Mouse (Mus musculus) ES-E14 (cell line): ENCODE data around the gene Pdlim7. TPM values are rescaled to one million over a fixed set of nuclear protein-coding genes. Genes with fewer than 3 reads are reported as not detected.

Experiments used
- DNase-seq: peaks from one replicate; pipeline ENCODE4 v3.0.0-alpha.2; 2013; ENCODE audit warnings: low read depth, low spot score
- H3K27ac ChIP-seq: 2 replicates; pipeline ENCODE4 v1.5.1; 2012; ENCODE audit warnings: low read depth, mild to moderate bottlenecking, low read length, moderate library complexity, mixed read lengths; ENCODE audit not compliant: poor library complexity, insufficient read depth, severe bottlenecking
- H3K36me3 ChIP-seq: 2 replicates; pipeline ENCODE4 v1.6.1; 2012; ENCODE audit warnings: mild to moderate bottlenecking, low read length, moderate library complexity, mixed read lengths; ENCODE audit not compliant: control insufficient read depth, poor library complexity, insufficient read depth, severe bottlenecking
- H3K4me1 ChIP-seq, 2 experiments: fragments of 150-350 bp in 1 of 2; sonication (generic) in 1 of 2; 2 replicates each; pipeline ENCODE4 v1.6.1; 2012; ENCODE audit warnings: low read length in 2 of 2, mild to moderate bottlenecking in 1 of 2, mixed read lengths in 1 of 2; ENCODE audit not compliant: control insufficient read depth in 2 of 2, insufficient read depth in 2 of 2, poor library complexity in 1 of 2
- H3K4me3 ChIP-seq, 2 experiments: fragments of 150-350 bp in 1 of 2; sonication (generic) in 1 of 2; 2 replicates each; pipeline ENCODE4 v1.5.1; 2012; ENCODE audit warnings: low read length in 2 of 2, low read depth in 1 of 2, mild to moderate bottlenecking in 1 of 2, mixed read lengths in 1 of 2; ENCODE audit not compliant: insufficient read depth in 1 of 2, poor library complexity in 1 of 2, severe bottlenecking in 1 of 2
- H3K9ac ChIP-seq: 2 replicates; pipeline ENCODE4 v1.6.1; 2012; ENCODE audit warnings: low read depth, mild to moderate bottlenecking, low read length, mixed read lengths; ENCODE audit not compliant: poor library complexity, insufficient read depth, severe bottlenecking
- H3K9me3 ChIP-seq: fragments of 150-350 bp; sonication (generic); 2 replicates; pipeline ENCODE4 v1.6.1; 2012; ENCODE audit warnings: low read depth, mild to moderate bottlenecking, low read length; ENCODE audit not compliant: control insufficient read depth, insufficient read depth
- CHD2 ChIP-seq: IDR thresholded peaks from 2 replicates; pipeline ENCODE4 v1.6.1; 2014; ENCODE audit warnings: mild to moderate bottlenecking, low read depth, low read length, inconsistent platforms
- HCFC1 ChIP-seq: IDR thresholded peaks from 2 replicates; pipeline ENCODE4 v1.6.1; 2012; ENCODE audit warnings: low read length, inconsistent platforms, borderline replicate concordance; ENCODE audit not compliant: insufficient read depth
- MAFK ChIP-seq: IDR thresholded peaks from 2 replicates; pipeline ENCODE4 v1.6.1; 2014; ENCODE audit warnings: mild to moderate bottlenecking, low read depth, low read length, inconsistent platforms; ENCODE audit not compliant: insufficient read depth
- ZC3H11A ChIP-seq: IDR thresholded peaks from 2 replicates; pipeline ENCODE4 v1.6.1; 2012; ENCODE audit warnings: low read depth, mild to moderate bottlenecking, inconsistent platforms, low read length, borderline replicate concordance
- ZNF384 ChIP-seq: IDR thresholded peaks from 2 replicates; pipeline ENCODE4 v1.6.1; 2012; ENCODE audit warnings: low read depth, low read length, inconsistent platforms
- in situ Hi-C, 2 experiments: fragments of 600-800 bp; cut with MboI; formaldehyde crosslinking; loops; one replicate each; pipeline ENCODE4 v1.15.1; 2025; ENCODE audit warnings: low sequenced_read_pairs in 2 of 2, inconsistent platforms in 1 of 2; ENCODE audit not compliant: unreplicated experiment in 2 of 2
- total RNA-seq: library from RNA; depleted of rRNA; stranded (reverse); fragments of 300-350 nt; gene quantifications from 2 replicates; pipeline ENCODE4 v1.2.3, GENCODE M21; 2012

Pdlim7 gene
- total RNA-seq, 1 experiment: 58.2 TPM

GRCm38 (mm10) chr13:55547916-55548315 is 34.4 kb upstream of the Pdlim7 start:
- H3K9me3 ChIP-seq: no peaks in the 10 kb centered on the region
- no peak overlapping the region for H3K27ac ChIP-seq
- no peak overlapping the region for H3K9ac ChIP-seq
- H3K4me3 ChIP-seq: no peak overlapping the region
- H3K4me1 ChIP-seq: peaks cover 2% of the 10 kb centered on the region in 2 experiments; a peak in 1 of 4 replicates
- in situ Hi-C loops: no loop called here
- peaks cover 28% of the 10 kb centered on the region for H3K36me3 ChIP-seq
- TF ChIP-seq CHD2 (no peak), MAFK (no peak), ZNF384 (no peak), HCFC1 (no peak), ZC3H11A (no peak)
- DNase-seq: no peak

GRCm38 (mm10) chr13:55544792-55545191 is 31.3 kb upstream of the Pdlim7 start:
- TF ChIP-seq HCFC1: no peak
- TF ChIP-seq ZC3H11A: no peak
- no peak for TF ChIP-seq MAFK
- TF ChIP-seq CHD2: no peak
- no peak for TF ChIP-seq ZNF384
- no peaks in the 10 kb centered on the region for H3K9me3 ChIP-seq
- peaks cover 0 to 2% of the 10 kb centered on the region in 2 experiments; a peak in 1 of 4 replicates for H3K4me1 ChIP-seq
- H3K36me3 ChIP-seq: peaks cover 41% of the 10 kb centered on the region
- H3K4me3 ChIP-seq: no peak overlapping the region
- DNase-seq: no peak
- no peak overlapping the region for H3K9ac ChIP-seq
- H3K27ac ChIP-seq: no peak overlapping the region; the same call in 1 of the 2 replicates
- in situ Hi-C loops: no loop called here

- no peak for DNase-seq
- no peak for TF ChIP-seq ZC3H11A
- TF ChIP-seq ZNF384: no peak
- no peak for TF ChIP-seq CHD2
- TF ChIP-seq HCFC1: no peak
- TF ChIP-seq MAFK: no peak
- H3K4me1 ChIP-seq: no peaks in the 10 kb centered on the region
- in situ Hi-C loops: no loop called here
- H3K4me3 ChIP-seq: no peak overlapping the region
- no peak overlapping the region for H3K27ac ChIP-seq
- H3K9ac ChIP-seq: no peak overlapping the region
- peaks cover 38% of the 10 kb centered on the region for H3K36me3 ChIP-seq
- no peaks in the 10 kb centered on the region for H3K9me3 ChIP-seq
These were observed 30.0 kb upstream of the Pdlim7 start for GRCm38 (mm10) chr13:55543447-55543846.

- H3K27ac ChIP-seq: no peak overlapping the region
- H3K4me1 ChIP-seq: no peaks in the 10 kb centered on the region
- H3K9ac ChIP-seq: no peak overlapping the region
- H3K4me3 ChIP-seq: no peak overlapping the region
- no peaks in the 10 kb centered on the region for H3K9me3 ChIP-seq
- in situ Hi-C loops: no loop called here
- TF ChIP-seq ZNF384: no peak
- TF ChIP-seq MAFK: no peak
- TF ChIP-seq CHD2: no peak
- no peak for TF ChIP-seq ZC3H11A
- no peak for TF ChIP-seq HCFC1
- peaks cover 38% of the 10 kb centered on the region for H3K36me3 ChIP-seq
- no peak for DNase-seq
These were observed 29.4 kb upstream of the Pdlim7 start for GRCm38 (mm10) chr13:55542891-55543290.

GRCm38 (mm10) chr13:55540933-55541332 is 27.5 kb upstream of the Pdlim7 start:
- no peak overlapping the region for H3K9ac ChIP-seq
- no peaks in the 10 kb centered on the region for H3K9me3 ChIP-seq
- TF ChIP-seq ZC3H11A (no peak), MAFK (peak; percentile 70)
- no peak overlapping the region for H3K4me3 ChIP-seq
- peaks cover 36% of the 10 kb centered on the region for H3K36me3 ChIP-seq
- in situ Hi-C loops: no loop called here
- H3K27ac ChIP-seq: no peak overlapping the region
- H3K4me1 ChIP-seq: 0 out of 4 replicates have a peak, but pooled peaks cover 0 to 2% of the 10 kb centered on the region in 2 experiments
- no peak for DNase-seq
